Mouse (Mus musculus) cerebellum, postnatal 4 days (tissue): ENCODE measurements around the gene Zfp526.

ENCODE experiments used
- DNase-seq, 2 experiments: peaks; one replicate each; pipeline ENCODE4 v3.0.0; 2022; ENCODE audit warnings: low spot score in 2 of 2, mixed read lengths in 1 of 2

Zfp526 gene

DNA sequence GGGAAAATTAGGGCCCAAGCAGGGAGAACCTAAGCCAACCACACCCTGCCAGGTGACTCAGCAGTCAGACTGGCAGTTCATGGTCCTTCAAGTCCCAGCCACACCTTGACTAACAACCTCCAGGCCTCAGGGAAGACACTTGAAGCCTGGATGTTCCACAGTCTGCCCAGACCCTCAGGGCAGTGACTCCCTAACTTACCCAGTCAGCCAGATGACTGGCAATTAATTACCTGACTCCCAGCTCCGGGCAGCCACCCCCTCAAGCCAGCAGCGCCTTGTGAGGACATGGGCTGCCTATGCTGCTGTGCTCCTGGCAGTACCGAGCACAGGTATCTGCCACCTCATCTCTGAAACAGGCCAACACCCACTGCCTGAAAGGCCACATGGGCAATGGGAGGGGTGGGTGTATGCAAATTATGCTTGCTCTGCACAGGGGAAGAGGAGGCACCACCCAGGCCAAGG lies 12.0 kb upstream of the Zfp526 start:
- no peak for DNase-seq

DNA sequence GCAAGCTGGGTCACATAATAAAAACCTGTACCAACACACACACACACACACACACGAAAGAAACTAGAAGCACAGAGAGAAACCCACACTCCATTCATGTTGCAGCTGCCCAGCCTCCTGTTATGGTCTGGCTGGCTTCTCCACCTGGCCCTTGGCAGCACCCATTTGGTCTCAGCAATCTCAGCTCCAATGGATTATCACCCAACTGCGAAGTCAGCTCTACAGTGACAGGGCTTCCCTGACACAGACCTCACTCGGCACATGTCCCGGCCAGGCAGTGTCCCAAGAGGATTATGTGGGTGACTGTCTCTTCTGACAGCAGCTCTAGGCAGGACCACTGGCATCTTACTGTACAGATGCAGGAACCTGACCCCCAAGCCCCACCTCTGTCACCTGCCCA lies 10.7 kb upstream of the Zfp526 start:
- DNase-seq = no peak

- DNase-seq = no peak
Observed at GRCm38 (mm10) chr7:25213099-25213498, 8.1 kb upstream of the Zfp526 start.

- DNase-seq = no peak
Observed at GRCm38 (mm10) chr7:25214172-25214571, 7.1 kb upstream of the Zfp526 start.

GRCm38 (mm10) chr7:25217653-25218395 lies 3.4 kb upstream of the Zfp526 start:
- DNase-seq = no peak

DNA sequence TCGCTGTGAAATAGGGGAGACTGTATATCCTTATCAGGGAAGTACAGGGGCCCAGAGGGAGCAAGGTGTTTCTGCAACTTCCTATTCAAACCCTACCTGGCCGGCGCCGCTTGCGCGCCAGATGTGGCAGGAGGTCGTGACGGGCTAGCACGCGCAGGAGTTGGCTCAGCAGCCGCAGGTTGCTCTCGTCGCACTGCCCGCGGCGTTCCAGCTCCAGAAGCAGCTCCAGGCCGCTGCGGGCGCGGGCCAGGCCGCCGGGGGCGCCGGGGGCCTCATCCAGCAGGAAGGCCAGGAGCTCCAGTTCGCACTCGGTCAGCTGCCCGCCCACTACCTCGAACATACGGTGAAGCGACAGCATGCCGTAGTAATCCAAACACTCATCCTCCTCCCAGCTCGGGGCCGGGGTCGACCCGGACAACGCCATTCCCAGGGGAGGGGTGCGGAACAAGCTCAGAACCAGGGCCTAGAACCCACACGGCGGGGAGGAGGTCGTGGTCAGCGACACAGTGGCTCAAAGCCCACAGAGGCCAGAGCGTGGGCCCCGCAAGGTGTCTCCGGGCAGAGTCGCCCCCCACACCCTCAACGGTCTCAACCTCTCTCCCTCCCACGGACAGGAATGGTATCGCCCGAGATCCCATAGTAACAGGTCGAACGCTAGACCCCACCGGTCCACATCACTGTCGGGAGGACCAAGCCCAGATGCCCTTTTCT lies 2.4 kb upstream of the Zfp526 start:
- peak in 1 of 2 experiments; percentile 60 for DNase-seq

GRCm38 (mm10) chr7:25219416-25219750 lies 1.8 kb upstream of the Zfp526 start:
- no peak for DNase-seq

DNA sequence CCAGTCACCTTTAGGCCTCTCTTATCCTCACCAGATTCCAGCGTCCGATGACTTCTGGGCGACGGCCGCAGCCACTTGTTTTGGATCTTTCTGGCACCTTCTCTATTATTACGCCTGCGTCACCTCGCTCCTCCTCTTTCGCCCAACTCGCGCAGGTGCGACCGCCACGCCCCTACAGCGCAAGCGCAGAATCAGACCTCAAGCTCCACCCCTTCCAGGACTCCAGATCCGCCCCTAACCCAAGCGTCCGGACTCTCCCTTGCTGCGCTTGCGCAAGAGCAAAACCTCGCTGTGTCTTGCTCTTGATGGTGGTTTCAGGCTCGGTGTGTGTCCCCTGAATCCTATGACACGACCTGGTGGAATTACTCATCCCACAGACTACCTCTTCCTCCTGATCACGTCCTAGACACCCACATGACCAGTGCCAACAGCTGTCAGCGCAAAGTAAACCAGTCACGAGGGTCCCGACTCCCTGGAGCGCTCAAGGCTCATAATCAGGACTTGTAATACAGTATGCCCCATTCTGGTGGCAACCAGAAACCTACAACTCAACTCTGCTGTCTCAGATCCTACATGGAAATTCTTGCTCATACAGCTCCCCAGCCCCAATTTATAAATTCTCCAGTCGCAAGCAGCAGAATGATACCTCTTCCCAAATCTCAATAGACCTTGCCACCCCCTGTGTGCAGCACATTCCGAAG lies 1.3 kb upstream of the Zfp526 start:
- peak; percentile 77 to 86 for DNase-seq

DNA sequence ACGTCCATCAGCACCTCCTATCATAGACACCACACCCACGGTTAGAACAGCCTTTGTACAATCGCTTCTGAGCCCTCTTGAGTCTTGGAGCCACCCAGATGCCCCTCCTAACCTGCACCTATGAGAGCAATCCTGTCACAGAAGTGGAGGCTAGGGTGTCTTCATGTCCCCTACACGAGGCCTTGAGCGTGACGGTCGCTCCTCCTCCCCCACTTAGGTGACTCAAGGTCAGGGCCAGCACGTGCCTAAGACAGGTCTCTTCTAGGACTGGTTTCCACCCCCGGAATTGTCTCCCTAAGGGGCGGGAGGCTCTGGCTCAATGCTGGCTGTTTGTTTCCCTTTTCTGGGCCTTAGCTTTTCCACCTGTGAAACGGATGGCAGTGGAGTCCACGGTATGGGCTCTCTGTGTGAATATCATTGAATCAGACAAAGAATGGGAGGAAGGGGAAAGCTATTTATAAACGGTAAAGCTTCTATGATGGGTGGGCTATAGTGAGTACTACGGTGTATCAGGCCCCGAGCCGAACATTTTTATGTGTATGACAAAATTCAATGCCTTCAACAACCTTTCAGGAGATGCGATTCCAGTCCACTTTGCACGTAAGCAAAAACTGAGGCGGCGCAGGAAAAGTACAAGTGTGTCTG lies 646 bp upstream of the Zfp526 start, which contains the start of gene Dedd2:
Dedd2 (minus strand) TSS at position 159 of the 645 bp plus-strand sequence.
- no peak for DNase-seq

GRCm38 (mm10) chr7:25222275-25222967 lies 1.2 kb downstream of the Zfp526 start:
- DNase-seq = no peak

DNA sequence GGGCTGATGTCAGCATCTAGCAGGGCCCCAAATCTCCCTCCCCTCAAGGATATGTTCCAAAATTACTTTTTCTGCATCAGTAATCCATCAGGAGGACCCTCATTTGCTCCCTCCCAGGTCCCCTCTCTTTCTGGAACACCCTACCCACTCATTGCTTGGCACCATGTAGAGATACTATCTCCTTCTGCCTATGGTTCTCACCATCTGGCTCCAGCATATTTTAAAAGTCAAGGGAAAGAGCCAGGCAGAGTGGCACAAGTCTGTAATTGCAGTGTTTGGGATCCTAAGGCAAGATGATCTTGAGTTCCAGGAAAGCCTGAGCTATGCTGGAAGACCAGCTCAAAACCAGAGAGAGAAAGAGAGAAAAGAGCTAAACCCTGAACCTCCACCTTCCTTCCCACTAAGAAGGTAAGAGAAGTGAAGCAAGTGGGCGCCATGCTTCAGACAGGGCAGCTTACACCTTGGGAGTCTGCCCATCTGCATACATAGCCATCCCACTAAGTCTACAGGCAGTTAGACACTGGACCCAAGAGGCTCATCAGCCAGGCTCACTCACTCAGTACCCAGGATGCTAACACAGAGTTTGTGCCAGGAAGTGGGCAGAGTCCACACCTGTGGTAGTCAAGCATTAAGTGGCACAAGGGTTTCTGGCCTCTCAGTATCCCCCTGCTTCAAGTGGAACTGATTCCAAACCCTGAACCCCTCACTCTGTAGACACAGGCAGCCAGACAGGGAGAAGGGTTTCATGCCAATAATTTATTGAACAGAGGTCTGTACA lies 6.5 kb downstream of the Zfp526 start:
- no peak for DNase-seq

GRCm38 (mm10) chr7:25230690-25231285 lies 9.6 kb downstream of the Zfp526 start:
- no peak for DNase-seq

DNA sequence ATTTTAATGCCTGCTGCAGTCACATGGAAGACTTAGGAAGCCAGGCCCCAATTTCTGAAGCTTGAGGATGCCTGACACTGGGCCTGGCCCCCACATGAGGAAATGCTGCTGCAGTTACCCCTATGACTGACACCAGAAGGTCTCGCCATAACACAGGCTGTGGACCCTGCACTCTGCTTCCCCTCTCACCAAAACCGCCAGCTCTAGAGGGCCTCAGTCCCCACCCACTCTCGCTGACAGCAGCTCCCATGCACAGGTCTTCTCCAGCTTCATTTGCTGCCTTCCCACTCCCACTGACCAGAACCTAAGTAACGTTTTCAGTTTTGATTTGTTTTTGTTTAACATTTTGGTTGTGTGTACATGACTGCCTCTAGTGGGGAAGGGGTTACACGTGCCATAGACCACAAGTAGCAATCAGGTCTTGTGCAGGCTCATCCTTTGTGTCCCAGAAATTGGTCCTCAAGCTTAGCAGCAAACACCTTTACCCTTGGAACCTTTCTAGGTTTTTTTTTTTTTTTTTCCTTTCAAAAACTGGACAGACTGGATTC lies 10.9 kb downstream of the Zfp526 start:
- no peak for DNase-seq

DNA sequence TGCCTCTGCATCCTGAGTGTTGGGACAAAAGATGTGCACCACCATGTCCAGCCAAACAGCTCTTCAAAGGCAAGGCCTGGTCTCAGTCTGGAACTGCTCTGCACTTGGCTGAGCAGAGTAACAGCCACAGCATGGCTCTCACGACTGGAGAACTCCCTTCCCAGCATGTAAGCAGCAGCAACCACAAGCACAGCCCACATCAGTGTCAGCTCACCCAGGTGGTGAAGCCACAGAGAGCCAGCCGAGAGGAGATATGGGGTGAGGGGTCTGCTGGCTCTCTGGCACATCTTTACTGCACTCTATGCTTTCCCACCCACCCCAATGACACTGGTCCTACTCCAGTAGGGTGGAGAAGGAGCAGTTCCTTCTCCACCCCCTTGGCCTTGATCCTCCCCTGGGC lies 11.8 kb downstream of the Zfp526 start:
- no peak for DNase-seq

DNA sequence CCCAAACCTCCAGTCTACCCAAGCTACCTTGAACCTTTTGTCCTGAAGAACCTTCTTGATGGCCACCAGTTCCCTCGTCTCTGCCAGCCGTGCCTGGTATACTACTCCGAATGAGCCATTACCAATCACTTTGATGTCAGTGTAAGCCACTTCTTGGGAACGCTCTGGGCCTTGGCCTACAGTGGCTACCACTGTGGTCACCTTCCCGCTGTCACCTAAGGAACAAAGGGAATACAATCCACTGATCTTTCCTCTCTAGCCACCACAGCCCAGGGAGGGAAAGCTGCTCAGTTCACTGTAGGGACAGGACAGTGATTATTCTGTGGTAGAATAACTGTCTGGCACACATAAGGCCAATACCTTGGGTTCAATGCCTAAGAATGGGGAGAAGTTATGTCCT lies 14.3 kb downstream of the Zfp526 start:
- no peak for DNase-seq

- peak; percentile 91 to 96 for DNase-seq
Observed at GRCm38 (mm10) chr7:25237249-25238014, 16.2 kb downstream of the Zfp526 start, which contains the start of gene Gsk3a. Gsk3a (minus strand) TSS chr7:25237851.

GRCm38 (mm10) chr7:25238015-25238706 lies 16.9 kb downstream of the Zfp526 start:
- DNase-seq = peak; percentile 69 to 85

DNA sequence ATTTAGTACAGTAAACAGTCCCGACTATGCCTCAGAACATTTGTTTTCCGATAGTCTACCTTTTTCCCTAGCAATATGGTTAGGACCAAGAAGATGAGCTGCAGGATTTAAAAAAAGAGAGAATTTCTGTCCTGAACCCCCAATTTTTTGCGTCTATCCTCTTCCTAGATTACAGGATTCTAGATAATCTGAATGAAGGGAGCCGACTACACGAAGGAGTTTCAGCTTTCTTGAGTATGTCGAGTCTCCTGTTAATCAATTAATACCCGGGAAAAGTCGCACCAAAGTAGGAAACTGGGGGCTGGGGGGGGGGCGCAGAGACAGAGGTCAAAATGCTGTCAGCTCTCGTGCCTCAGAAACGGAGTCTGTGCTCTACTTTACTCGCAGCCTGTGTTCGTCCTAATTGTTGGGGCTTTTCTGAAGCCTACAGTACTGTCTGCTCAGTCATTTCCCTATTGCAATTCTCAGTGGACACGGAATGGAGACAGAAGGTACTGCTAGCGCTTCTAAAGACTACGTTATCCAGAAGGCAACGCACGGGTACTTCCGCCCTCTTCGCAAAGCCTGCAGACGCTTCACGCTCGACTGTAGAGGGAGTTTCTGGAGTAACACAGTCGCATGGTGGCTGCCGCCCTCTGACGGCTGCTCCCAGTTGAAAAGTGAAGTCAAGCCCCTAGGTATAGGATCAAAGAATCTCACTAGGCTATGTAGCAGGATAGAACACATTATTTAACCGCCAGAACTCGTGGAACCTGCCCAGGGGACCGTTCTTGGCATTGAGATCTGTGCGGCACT lies 17.8 kb downstream of the Zfp526 start:
- peak in 1 of 2 experiments; percentile 79 for DNase-seq
